In genomic region chr12:112631472-112631871, GRCm38 (mm10) we compare ENCODE assay signal across 19 mouse cellular contexts. TPM values are rescaled to one million over a fixed set of nuclear protein-coding genes. Genes with fewer than 3 reads are reported as not detected.
DNase-seq lines count a peak whose midpoint lies in the region; ATAC-seq and TF ChIP-seq lines count a peak whose summit lies in the region.
"Had no signal": no experiment of that assay in that cellular context is flagged by ENCODE, and none has a peak within 500 bp of the region (broad histone marks: within the 10 kb centered on the region; RNA-seq: fewer than 3 reads in every experiment).

No protein-coding gene starts in this region.

- no peaks in the 10 kb centered on the region for H3K9me3 ChIP-seq in intestine, embryonic 16.5 days (ENCODE audit: control insufficient read depth, low read length)
- no peaks in the 10 kb centered on the region for H3K9me3 ChIP-seq in intestine, postnatal 0 days (ENCODE audit: control insufficient read depth)
- no peaks in the 10 kb centered on the region for H3K9me3 ChIP-seq in lung, postnatal 0 days (ENCODE audit: low read length)
- no peaks in the 10 kb centered on the region for H3K9me3 ChIP-seq in liver, embryonic 13.5 days (replicated peaks)
- no peaks in the 10 kb centered on the region for H3K9me3 ChIP-seq in forebrain, embryonic 15.5 days
- H3K9me3 ChIP-seq: forebrain, embryonic 10.5 days had no signal

- TF ChIP-seq EP300 in lung, postnatal 0 days (IDR thresholded peaks at IDR 0.05): no peak

- H3K36me3 ChIP-seq in intestine, embryonic 16.5 days (ENCODE audit: control insufficient read depth, insufficient read depth, low read length): no peaks in the 10 kb centered on the region
- H3K36me3 ChIP-seq in intestine, postnatal 0 days (ENCODE audit: control insufficient read depth, insufficient read depth): no peaks in the 10 kb centered on the region
- no peaks in the 10 kb centered on the region for H3K36me3 ChIP-seq in lung, postnatal 0 days (ENCODE audit: insufficient read depth, low read length)
- H3K36me3 ChIP-seq in liver, embryonic 13.5 days: no peaks in the 10 kb centered on the region
- no peaks in the 10 kb centered on the region for H3K36me3 ChIP-seq in forebrain, embryonic 15.5 days
- H3K36me3 ChIP-seq: forebrain, embryonic 10.5 days had no signal

- no peaks in the 10 kb centered on the region for H3K27me3 ChIP-seq in intestine, embryonic 16.5 days (replicated peaks; ENCODE audit: control insufficient read depth, insufficient read depth, low read length)
- no peaks in the 10 kb centered on the region for H3K27me3 ChIP-seq in intestine, postnatal 0 days (replicated peaks; ENCODE audit: control insufficient read depth, insufficient read depth, low read length)
- H3K27me3 ChIP-seq in lung, postnatal 0 days (replicated peaks; ENCODE audit: insufficient read depth, low read length): no peaks in the 10 kb centered on the region
- no peaks in the 10 kb centered on the region for H3K27me3 ChIP-seq in liver, embryonic 13.5 days
- H3K27me3 ChIP-seq in forebrain, embryonic 15.5 days: no peaks in the 10 kb centered on the region

- no peak for ATAC-seq in intestine, embryonic 16.5 days
- ATAC-seq in intestine, postnatal 0 days: no peak
- no peak for ATAC-seq in lung, postnatal 0 days
- no peak for ATAC-seq in liver, embryonic 13.5 days (ENCODE audit: low read depth)
- ATAC-seq in forebrain, embryonic 15.5 days (replicated peaks): no peak

- peak overlapping the region; percentile 40 for H3K27ac ChIP-seq in intestine, embryonic 16.5 days (ENCODE audit: low read length)
- H3K27ac ChIP-seq in intestine, postnatal 0 days (ENCODE audit: low read depth, low read length): no peak overlapping the region
- H3K27ac ChIP-seq in lung, postnatal 0 days (ENCODE audit: low read length): peak overlapping the region; percentile 57; the same call in 1 of the 2 replicates
- H3K27ac ChIP-seq in liver, embryonic 13.5 days: peak overlapping the region; percentile 13; the same call in 1 of the 2 replicates
- no peak overlapping the region for H3K27ac ChIP-seq in layer of hippocampus, adult 2 months
- no peak overlapping the region for H3K27ac ChIP-seq in forebrain, embryonic 15.5 days (replicated peaks)
- H3K27ac ChIP-seq: forebrain, embryonic 10.5 days; heart, adult 2 months; left cerebral cortex, adult 2 months had no signal

- no peak overlapping the region for H3K4me2 ChIP-seq in intestine, embryonic 16.5 days (ENCODE audit: low read depth, low read length)
- H3K4me2 ChIP-seq in intestine, postnatal 0 days (replicated peaks; ENCODE audit: low read depth): no peak overlapping the region
- no peak overlapping the region for H3K4me2 ChIP-seq in lung, postnatal 0 days (replicated peaks; ENCODE audit: low read depth, low read length)
- H3K4me2 ChIP-seq in liver, embryonic 13.5 days: no peak overlapping the region
- H3K4me2 ChIP-seq in forebrain, embryonic 15.5 days (replicated peaks): no peak overlapping the region
- H3K4me2 ChIP-seq: midbrain, embryonic 11.5 days had no signal

- TF ChIP-seq POLR2A in lung, adult 2 months (IDR thresholded peaks at IDR 0.05; ENCODE audit: borderline replicate concordance, extremely low read depth, low read depth, low read length): no peak

- peaks cover 23% of the 10 kb centered on the region for H3K4me1 ChIP-seq in intestine, embryonic 16.5 days (ENCODE audit: control insufficient read depth, insufficient read depth, low read length)
- H3K4me1 ChIP-seq in intestine, postnatal 0 days (replicated peaks; ENCODE audit: control insufficient read depth, insufficient read depth, low read length): peaks cover 13% of the 10 kb centered on the region
- peaks cover 21% of the 10 kb centered on the region for H3K4me1 ChIP-seq in lung, postnatal 0 days (ENCODE audit: insufficient read depth, low read depth, low read length)
- H3K4me1 ChIP-seq in lung, adult 2 months (ENCODE audit: control insufficient read depth, insufficient read depth, low read length): peaks cover 17% of the 10 kb centered on the region
- H3K4me1 ChIP-seq in liver, embryonic 13.5 days (replicated peaks): peaks cover 68% of the 10 kb centered on the region
- H3K4me1 ChIP-seq in forebrain, embryonic 15.5 days: peaks cover 6% of the 10 kb centered on the region

- TF ChIP-seq CTCF in intestine, postnatal 0 days (IDR thresholded peaks at IDR 0.05; ENCODE audit: low read depth): no peak
- no peak for TF ChIP-seq CTCF in lung, postnatal 0 days (IDR thresholded peaks at IDR 0.05)
- no peak for TF ChIP-seq CTCF in lung, adult 2 months (IDR thresholded peaks at IDR 0.05; ENCODE audit: insufficient read depth, low read length)
- no peak for TF ChIP-seq CTCF in layer of hippocampus, adult 2 months (conservative IDR thresholded peaks at IDR 0.05)

- WGBS in intestine, embryonic 16.5 days: 27% methylated on average over 1 of the region's 1 CpGs
- 34% methylated on average over 1 of the region's 1 CpGs for WGBS in intestine, postnatal 0 days
- 19% methylated on average over 1 of the region's 1 CpGs for WGBS in lung, postnatal 0 days
- 45% methylated on average over 1 of the region's 1 CpGs for WGBS in lung, adult 2 months
- 22% methylated on average over 1 of the region's 1 CpGs for WGBS in liver, embryonic 13.5 days (ENCODE audit: insufficient replicate concordance)
- 70% methylated on average over 1 of the region's 1 CpGs for WGBS in forebrain, embryonic 15.5 days

- peak; percentile 49 for DNase-seq in lung, postnatal 0 days (ENCODE audit: low spot score)
- no peak for DNase-seq in lung, adult 2 months
- DNase-seq in liver, embryonic 13.5 days: no peak
- DNase-seq in layer of hippocampus, adult 2 months (ENCODE audit: low spot score in 2 of 2): no peak
- DNase-seq: adrenal gland, postnatal 36 days; cerebellum, adult 8-10 months; gastrocnemius, postnatal 25 days; heart, adult 2 months; kidney, postnatal 36 days; layer of hippocampus, adult 9-11 months; left cerebral cortex, postnatal 4 days; retina, postnatal 1 day; thymus, postnatal 4 days had no signal

- no peak overlapping the region for H3K4me3 ChIP-seq in intestine, embryonic 16.5 days (ENCODE audit: low read length)
- no peak overlapping the region for H3K4me3 ChIP-seq in intestine, postnatal 0 days (ENCODE audit: low read depth, low read length)
- H3K4me3 ChIP-seq in lung, postnatal 0 days (ENCODE audit: low read depth, low read length): no peak overlapping the region
- H3K4me3 ChIP-seq in lung, adult 2 months (replicated peaks; ENCODE audit: extremely low read depth, low read depth, low read length): no peak overlapping the region
- no peak overlapping the region for H3K4me3 ChIP-seq in liver, embryonic 13.5 days (replicated peaks)
- H3K4me3 ChIP-seq in layer of hippocampus, adult 2 months: no peak overlapping the region
- no peak overlapping the region for H3K4me3 ChIP-seq in forebrain, embryonic 15.5 days
- H3K4me3 ChIP-seq: forebrain, embryonic 10.5 days; heart, adult 2 months; left cerebral cortex, adult 2 months had no signal

- H3K9ac ChIP-seq in intestine, embryonic 16.5 days (ENCODE audit: low read depth, low read length): no peak overlapping the region
- H3K9ac ChIP-seq in intestine, postnatal 0 days (ENCODE audit: low read depth, low read length): no peak overlapping the region
- no peak overlapping the region for H3K9ac ChIP-seq in lung, postnatal 0 days (replicated peaks; ENCODE audit: low read depth)
- H3K9ac ChIP-seq in liver, embryonic 13.5 days: no peak overlapping the region
- H3K9ac ChIP-seq in forebrain, embryonic 15.5 days (replicated peaks): no peak overlapping the region

RNA-seq across cellular contexts. Expression of gene Adssl1, which starts 11.6 kb away (rescaled TPM):
- polyA plus RNA-seq in intestine, embryonic 16.5 days (2015; fragmentation: Nextera tagmentation; extraction: Ambion mirVana): 2.1 and 2.7 TPM in 2 replicates
- 0.57 and 0.67 TPM in 2 replicates for polyA plus RNA-seq in intestine, postnatal 0 days (2015; fragmentation: Nextera tagmentation; extraction: Ambion mirVana)
- polyA plus RNA-seq in lung, postnatal 0 days (2015; fragmentation: Nextera tagmentation; extraction: Ambion mirVana): 29.9 and 43.0 TPM in 2 replicates
- 33.3 and 39.0 TPM in 2 replicates for polyA plus RNA-seq in lung, adult 2 months (2012; rRNA removed)
- polyA plus RNA-seq in liver, embryonic 13.5 days (2015; fragmentation: Nextera tagmentation; extraction: Ambion mirVana): 6.7 and 7.5 TPM in 2 replicates
- 10 to 100 TPM; 10.1 to 10.6 TPM for total RNA-seq in layer of hippocampus, adult 2 months (2021)
- 2.0 and 2.2 TPM in 2 replicates for polyA plus RNA-seq in forebrain, embryonic 15.5 days (2015; fragmentation: Nextera tagmentation; extraction: Ambion mirVana)

RNA-seq across cellular contexts. Expression of gene Siva1, which starts 13.0 kb away (rescaled TPM):
- 168 and 186 TPM in 2 replicates for polyA plus RNA-seq in intestine, embryonic 16.5 days (2015; fragmentation: Nextera tagmentation; extraction: Ambion mirVana)
- polyA plus RNA-seq in intestine, postnatal 0 days (2015; fragmentation: Nextera tagmentation; extraction: Ambion mirVana): 52.6 and 54.5 TPM in 2 replicates
- polyA plus RNA-seq in lung, postnatal 0 days (2015; fragmentation: Nextera tagmentation; extraction: Ambion mirVana): 130 and 152 TPM in 2 replicates
- 58.6 and 66.5 TPM in 2 replicates for polyA plus RNA-seq in lung, adult 2 months (2012; rRNA removed)
- polyA plus RNA-seq in liver, embryonic 13.5 days (2015; fragmentation: Nextera tagmentation; extraction: Ambion mirVana): 120 and 148 TPM in 2 replicates
- total RNA-seq in layer of hippocampus, adult 2 months (2021): 10 to 100 TPM; 19.6 to 20.1 TPM
- 77.2 and 91.2 TPM in 2 replicates for polyA plus RNA-seq in forebrain, embryonic 15.5 days (2015; fragmentation: Nextera tagmentation; extraction: Ambion mirVana)

RNA-seq across cellular contexts. Expression of gene Inf2, which starts 42.9 kb away (rescaled TPM):
- polyA plus RNA-seq in intestine, embryonic 16.5 days (2015; fragmentation: Nextera tagmentation; extraction: Ambion mirVana): 1.6 and 2.6 TPM in 2 replicates
- polyA plus RNA-seq in intestine, postnatal 0 days (2015; fragmentation: Nextera tagmentation; extraction: Ambion mirVana): 0.70 and 1.1 TPM in 2 replicates
- polyA plus RNA-seq in lung, postnatal 0 days (2015; fragmentation: Nextera tagmentation; extraction: Ambion mirVana): 4.9 and 5.2 TPM in 2 replicates
- polyA plus RNA-seq in lung, adult 2 months (2012; rRNA removed): 28.0 and 33.6 TPM in 2 replicates
- 1.4 and 2.1 TPM in 2 replicates for polyA plus RNA-seq in liver, embryonic 13.5 days (2015; fragmentation: Nextera tagmentation; extraction: Ambion mirVana)
- total RNA-seq in layer of hippocampus, adult 2 months (2021): 100 to 1,000 TPM; 131 to 138 TPM
- 3.0 and 3.9 TPM in 2 replicates for polyA plus RNA-seq in forebrain, embryonic 15.5 days (2015; fragmentation: Nextera tagmentation; extraction: Ambion mirVana)

RNA-seq across cellular contexts. Expression of gene Akt1, which starts 43.2 kb away (rescaled TPM):
- polyA plus RNA-seq in intestine, embryonic 16.5 days (2015; fragmentation: Nextera tagmentation; extraction: Ambion mirVana): 56.5 and 65.5 TPM in 2 replicates
- 121 and 125 TPM in 2 replicates for polyA plus RNA-seq in intestine, postnatal 0 days (2015; fragmentation: Nextera tagmentation; extraction: Ambion mirVana)
- 78.8 and 91.3 TPM in 2 replicates for polyA plus RNA-seq in lung, postnatal 0 days (2015; fragmentation: Nextera tagmentation; extraction: Ambion mirVana)
- 166 and 187 TPM in 2 replicates for polyA plus RNA-seq in lung, adult 2 months (2012; rRNA removed)
- 13.8 and 17.9 TPM in 2 replicates for polyA plus RNA-seq in liver, embryonic 13.5 days (2015; fragmentation: Nextera tagmentation; extraction: Ambion mirVana)
- total RNA-seq in layer of hippocampus, adult 2 months (2021): 100 to 1,000 TPM; 152 to 160 TPM
- polyA plus RNA-seq in forebrain, embryonic 15.5 days (2015; fragmentation: Nextera tagmentation; extraction: Ambion mirVana): 79.1 and 147 TPM in 2 replicates

RNA-seq across cellular contexts. Expression of gene Zbtb42, which starts 47.2 kb away (rescaled TPM):
- 6.8 and 8.2 TPM in 2 replicates for polyA plus RNA-seq in intestine, embryonic 16.5 days (2015; fragmentation: Nextera tagmentation; extraction: Ambion mirVana)
- 8.1 and 8.3 TPM in 2 replicates for polyA plus RNA-seq in intestine, postnatal 0 days (2015; fragmentation: Nextera tagmentation; extraction: Ambion mirVana)
- polyA plus RNA-seq in lung, postnatal 0 days (2015; fragmentation: Nextera tagmentation; extraction: Ambion mirVana): 14.0 and 14.6 TPM in 2 replicates
- polyA plus RNA-seq in lung, adult 2 months (2012; rRNA removed): 40.9 and 51.2 TPM in 2 replicates
- polyA plus RNA-seq in liver, embryonic 13.5 days (2015; fragmentation: Nextera tagmentation; extraction: Ambion mirVana): 0.40 and 0.71 TPM in 2 replicates
- total RNA-seq in layer of hippocampus, adult 2 months (2021): under 1 TPM; 0.44 to 0.52 TPM
- 0.98 TPM in 2 replicates for polyA plus RNA-seq in forebrain, embryonic 15.5 days (2015; fragmentation: Nextera tagmentation; extraction: Ambion mirVana)

Comparison
In these comparisons a context has a peak if more than half of its experiments do, and no peak if none do; other contexts are left out.
1. H3K27ac ChIP-seq: peak in intestine, embryonic 16.5 days (single experiment), lung, postnatal 0 days (single experiment) and liver, embryonic 13.5 days (single experiment); none in intestine, postnatal 0 days (single experiment), layer of hippocampus, adult 2 months (single experiment) and forebrain, embryonic 15.5 days (single experiment).